Mouse (Mus musculus): ENCODE measurements around the gene Col4a4.

- TF ChIP-seq CTCF (IDR thresholded peaks at IDR 0.05; ENCODE audit: low read depth, low read length) (no peak), POLR2A (IDR thresholded peaks at IDR 0.05; ENCODE audit: extremely low read depth, insufficient read depth, low read length) (no peak)
These were observed 116.0 kb downstream of the Col4a4 start for GRCm38 (mm10) chr1:82470516-82471225.
